Mouse (Mus musculus): ENCODE measurements around the gene Gm17268. TPM values are rescaled to one million over a fixed set of nuclear protein-coding genes. Genes with fewer than 3 reads are reported as not detected.

The Gm17268 gene
- not detected in 2 replicates for total RNA-seq (2017)

DNA sequence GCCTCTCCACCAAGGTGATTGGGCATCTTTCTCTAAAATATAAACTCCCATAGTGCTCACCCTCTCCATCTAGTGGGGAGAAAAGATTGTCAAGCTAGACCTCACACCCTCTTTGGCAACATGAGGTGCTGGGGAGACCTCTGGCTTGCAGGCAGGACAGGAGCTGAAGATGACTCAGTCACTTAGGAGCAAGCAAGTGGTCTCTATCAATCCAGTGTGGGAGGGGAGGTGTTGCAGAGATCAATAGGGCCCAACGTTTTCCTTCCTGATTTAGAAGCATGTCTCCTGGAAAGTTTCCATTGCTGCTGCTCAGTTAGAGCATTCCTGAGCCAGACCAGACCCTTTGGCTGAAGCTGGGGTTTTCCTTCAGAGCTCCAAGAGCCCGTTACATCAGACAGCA, at the start of gene Gm17268:
TSS of gene Gm17268 (minus strand) at position 28 of the 400 bp plus-strand sequence.
- no peak for ATAC-seq (replicated peaks; ENCODE audit: low read depth, poor library complexity, severe bottlenecking)

DNA sequence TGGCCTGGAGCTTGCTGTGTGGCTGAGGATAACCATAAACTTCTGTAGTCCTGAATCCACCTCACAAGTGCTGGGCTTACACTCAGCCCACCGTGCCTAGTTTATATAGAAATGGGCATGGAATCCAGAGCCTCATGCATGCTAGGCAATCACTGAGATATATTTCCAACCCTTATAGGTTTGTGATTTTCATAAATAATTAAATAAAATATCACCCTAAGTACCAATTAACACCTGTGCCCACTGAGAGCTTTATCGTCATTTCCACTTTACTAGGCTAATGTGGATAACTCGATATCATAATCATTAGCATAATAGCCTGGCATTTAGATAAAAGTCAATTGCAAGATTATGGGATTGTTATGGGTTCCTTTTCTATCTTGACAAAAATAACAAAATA, 46.0 kb upstream of the Gm17268 start:
- no peak for ATAC-seq (replicated peaks; ENCODE audit: low read depth, poor library complexity, severe bottlenecking)

DNA sequence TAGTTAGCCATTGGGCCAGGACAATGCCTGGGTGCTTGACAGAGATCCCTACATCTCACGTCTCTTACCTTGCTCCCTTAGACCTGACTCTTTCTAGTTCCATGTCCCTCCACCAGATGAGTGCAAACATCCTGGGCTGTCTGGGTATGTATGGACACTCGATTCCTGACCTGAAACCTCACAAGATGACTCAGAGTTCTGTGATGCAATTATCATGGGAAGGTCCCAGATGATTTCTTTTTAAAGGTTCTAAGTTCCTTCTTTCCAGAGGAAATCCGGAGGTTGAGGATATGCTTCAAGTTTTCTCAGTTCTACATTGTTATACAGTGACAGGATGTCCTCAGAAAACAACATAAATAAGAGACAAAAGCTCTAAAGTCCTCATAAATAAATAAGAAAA, 42.5 kb upstream of the Gm17268 start:
- no peak for ATAC-seq (replicated peaks; ENCODE audit: low read depth, poor library complexity, severe bottlenecking)

GRCm38 (mm10) chr11:82078136-82078730, 39.9 kb upstream of the Gm17268 start:
- ATAC-seq (replicated peaks; ENCODE audit: low read depth, poor library complexity, severe bottlenecking) = no peak

DNA sequence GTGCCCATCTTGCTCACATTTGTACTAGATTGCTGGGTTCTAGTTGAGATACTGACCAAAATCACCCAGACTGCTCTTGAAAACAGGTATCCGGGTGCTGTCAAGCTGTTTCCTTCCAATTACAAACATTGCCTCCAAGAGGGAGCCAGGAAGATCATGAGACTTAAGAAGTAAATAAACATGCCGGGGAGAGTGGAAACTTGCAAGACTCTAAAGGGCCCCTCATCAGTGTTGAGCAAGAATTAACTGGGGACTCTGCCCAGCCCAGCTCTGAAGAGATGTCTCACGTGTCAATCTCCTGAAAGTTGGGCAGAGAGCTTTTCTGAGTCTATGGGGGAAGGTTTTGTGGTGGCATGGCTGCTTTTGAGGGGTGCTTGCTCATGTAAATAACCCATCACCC, 38.7 kb upstream of the Gm17268 start:
- no peak for ATAC-seq (replicated peaks; ENCODE audit: low read depth, poor library complexity, severe bottlenecking)

GRCm38 (mm10) chr11:82073686-82074085, 35.3 kb upstream of the Gm17268 start:
- ATAC-seq (replicated peaks; ENCODE audit: low read depth, poor library complexity, severe bottlenecking) = no peak

DNA sequence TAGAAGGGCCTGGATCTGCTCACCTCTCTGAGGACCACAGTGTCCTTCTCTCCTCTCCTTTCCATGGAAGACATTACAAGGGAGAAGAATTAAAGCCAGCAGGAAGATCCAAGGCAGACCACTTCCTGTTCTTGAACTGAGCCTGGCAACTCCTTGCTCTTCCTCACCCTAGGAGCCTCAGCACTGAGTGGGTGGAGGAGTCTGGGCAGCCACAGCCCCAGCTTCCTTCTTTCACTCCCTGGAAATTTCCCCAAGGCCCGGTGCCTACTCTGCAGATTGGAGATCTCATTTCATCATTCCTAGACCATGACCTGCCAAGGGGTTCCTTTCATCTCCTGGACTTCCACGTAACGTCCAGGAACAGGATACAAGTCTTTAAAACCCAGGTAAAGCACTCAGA, 34.6 kb upstream of the Gm17268 start:
- no peak for ATAC-seq (replicated peaks; ENCODE audit: low read depth, poor library complexity, severe bottlenecking)

GRCm38 (mm10) chr11:82072374-82072773, 34.0 kb upstream of the Gm17268 start:
- no peak for ATAC-seq (replicated peaks; ENCODE audit: low read depth, poor library complexity, severe bottlenecking)

DNA sequence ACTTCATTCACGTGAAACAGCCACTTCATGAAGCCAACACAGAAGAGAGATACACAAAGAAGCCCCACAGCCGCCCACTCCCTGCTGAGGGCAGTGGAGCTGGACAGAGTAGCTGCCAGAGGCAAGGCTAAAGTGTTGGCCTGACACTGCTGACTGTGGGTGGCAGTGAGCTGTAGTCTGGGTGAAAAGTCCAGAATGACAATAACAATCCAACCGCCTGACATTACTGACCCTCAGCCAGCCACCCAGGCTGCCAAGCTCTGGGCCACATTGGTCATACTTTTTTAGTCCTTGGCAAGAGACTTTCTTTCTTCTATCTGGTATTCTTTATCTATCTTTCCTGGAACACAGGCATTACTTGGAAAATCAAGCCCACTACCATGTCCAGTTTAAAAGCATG, 32.7 kb upstream of the Gm17268 start:
- ATAC-seq (replicated peaks; ENCODE audit: low read depth, poor library complexity, severe bottlenecking) = no peak

DNA sequence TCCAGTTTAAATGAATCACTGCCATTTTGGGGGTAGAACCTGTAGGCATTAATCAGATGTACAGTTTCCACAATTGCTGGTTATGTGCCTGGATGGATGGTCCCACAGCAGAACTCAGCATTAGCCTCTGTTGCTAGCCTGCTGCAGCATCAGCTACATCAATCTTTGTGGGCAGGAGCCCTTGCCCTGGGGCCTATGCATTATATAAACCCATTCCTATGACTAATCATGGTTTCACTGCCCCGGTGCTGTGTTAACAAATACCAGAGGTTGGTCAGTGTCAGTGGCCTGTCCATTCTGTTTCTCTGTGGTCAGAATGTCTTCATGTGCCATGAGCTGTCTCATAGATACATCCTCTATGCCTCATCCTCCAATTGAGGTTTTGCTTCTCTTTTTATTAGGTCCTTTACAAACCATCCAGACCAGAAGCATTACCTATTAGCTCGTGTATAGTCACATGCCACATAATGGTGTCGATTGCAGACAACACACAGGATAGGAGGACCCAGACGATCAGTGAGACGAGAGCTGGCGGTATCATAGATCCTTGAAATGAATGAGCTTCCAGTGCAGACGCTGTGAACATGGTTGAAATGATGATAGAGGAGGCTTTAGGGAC, 28.7 kb upstream of the Gm17268 start:
- no peak for ATAC-seq (replicated peaks; ENCODE audit: low read depth, poor library complexity, severe bottlenecking)

DNA sequence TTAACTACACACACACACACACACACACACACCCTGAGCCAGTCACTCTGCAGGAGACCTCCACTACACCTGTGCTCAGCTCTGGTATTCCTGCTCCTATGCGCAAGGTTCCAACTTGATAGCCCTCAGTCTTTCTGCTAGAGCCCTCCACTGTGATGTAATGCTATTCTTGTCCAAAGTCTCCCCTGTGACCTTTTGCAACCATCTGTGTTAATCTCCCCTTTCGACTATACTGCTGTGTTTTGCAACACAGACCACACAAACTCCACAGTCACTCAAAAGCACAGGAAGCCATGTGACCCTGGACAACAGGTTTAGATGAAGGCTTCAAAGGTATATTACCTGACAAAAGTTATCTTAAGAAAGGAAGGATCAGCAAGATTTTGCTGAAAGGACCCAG, 25.1 kb upstream of the Gm17268 start:
- ATAC-seq (replicated peaks; ENCODE audit: low read depth, poor library complexity, severe bottlenecking) = no peak

DNA sequence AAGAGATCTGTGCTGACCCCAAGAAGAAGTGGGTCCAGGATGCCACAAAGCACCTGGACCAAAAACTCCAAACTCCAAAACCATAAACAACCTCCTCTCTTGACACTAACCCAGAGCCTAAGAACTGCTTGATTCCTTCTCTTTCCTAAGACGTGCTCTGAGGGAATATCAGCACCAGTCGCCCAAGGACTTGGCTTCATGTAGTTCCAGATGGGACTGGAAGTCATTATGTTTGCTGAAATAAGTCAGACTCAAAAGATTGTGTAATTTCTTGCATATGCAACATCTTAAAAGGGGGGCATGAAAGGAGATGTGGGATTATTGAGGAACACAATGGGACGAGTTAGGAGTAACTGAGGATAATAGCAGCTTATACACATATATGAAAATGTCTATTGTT, 23.9 kb upstream of the Gm17268 start:
- ATAC-seq (replicated peaks; ENCODE audit: low read depth, poor library complexity, severe bottlenecking) = no peak

GRCm38 (mm10) chr11:82057646-82058045, 19.3 kb upstream of the Gm17268 start, which contains the start of gene Ccl11:
Gene Ccl11 (plus strand): TSS chr11:82057823.
- ATAC-seq (replicated peaks; ENCODE audit: low read depth, poor library complexity, severe bottlenecking) = no peak

- ATAC-seq (replicated peaks; ENCODE audit: low read depth, poor library complexity, severe bottlenecking) = no peak
Observed at GRCm38 (mm10) chr11:82053849-82054248, 15.5 kb upstream of the Gm17268 start.

DNA sequence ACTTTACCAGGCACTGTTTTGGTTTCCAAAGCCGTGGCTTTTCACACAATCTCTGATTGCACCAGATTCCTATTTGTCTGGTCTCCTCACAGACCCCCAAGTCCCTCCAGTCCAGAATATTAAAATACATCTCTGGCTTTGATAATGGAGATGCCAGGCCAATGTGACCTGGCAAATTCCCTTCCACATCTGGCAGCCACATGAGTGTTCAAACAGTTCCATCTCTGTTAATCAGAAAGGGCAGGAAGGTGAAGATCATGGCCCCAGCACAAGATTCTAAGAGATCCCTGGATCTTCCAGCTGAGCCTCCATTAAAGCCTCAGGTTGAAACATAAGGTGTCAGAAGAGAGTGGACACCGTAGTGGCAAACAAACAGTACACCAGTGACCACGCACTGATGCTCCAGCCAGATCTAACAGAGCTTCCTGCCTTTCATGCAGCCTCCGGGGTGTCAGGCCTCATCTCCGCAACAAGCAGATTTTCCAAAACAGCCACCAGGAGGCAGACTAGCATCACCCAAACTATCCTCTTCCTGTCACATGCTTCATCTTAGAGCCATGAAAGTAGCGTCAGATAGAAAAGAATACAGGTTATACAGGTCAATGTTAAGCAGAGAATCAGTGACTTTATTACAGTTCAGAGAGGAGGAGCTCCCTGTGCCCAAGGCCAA, 9.5 kb upstream of the Gm17268 start:
- ATAC-seq (replicated peaks; ENCODE audit: low read depth, poor library complexity, severe bottlenecking) = peak; percentile 77

DNA sequence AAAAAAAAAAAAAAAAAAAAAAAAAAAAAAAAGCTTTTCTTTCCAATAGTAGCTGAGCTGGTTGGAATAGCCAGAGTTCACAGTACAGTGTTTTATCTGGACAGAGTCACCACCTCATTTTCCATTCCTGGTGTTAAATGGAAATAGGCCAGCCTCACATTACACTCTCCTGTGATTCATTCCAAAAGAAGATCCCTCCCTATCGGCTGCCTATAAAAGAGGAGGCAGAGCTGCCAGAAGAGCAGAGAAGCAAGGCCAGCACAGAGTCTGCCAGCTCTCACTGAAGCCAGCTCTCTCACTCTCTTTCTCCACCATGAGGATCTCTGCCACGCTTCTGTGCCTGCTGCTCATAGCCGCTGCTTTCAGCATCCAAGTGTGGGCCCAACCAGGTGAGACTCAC, 7.1 kb upstream of the Gm17268 start, which contains the start of gene Ccl7:
TSS of gene Ccl7 (plus strand) at position 242 of the 400 bp plus-strand sequence.
- ATAC-seq (replicated peaks; ENCODE audit: low read depth, poor library complexity, severe bottlenecking) = no peak

DNA sequence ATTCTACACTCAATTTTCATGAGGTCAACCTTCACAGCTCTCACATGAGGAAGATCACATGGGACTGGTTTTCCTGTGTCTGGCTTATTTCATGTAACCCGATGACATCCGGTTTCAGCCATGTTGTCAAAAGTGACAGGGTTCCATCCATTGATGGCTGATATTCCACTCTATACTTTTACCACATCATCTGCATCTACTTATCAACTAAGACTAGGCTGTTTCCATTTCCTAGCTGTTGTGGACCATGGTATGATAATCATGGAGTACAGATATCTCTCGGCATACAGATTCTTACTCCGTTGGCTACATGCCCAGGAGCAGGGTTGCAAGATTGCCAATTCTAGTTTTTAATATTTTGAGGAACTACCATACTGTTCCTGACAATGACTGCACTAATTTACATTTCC, 3.3 kb upstream of the Gm17268 start:
- ATAC-seq (replicated peaks; ENCODE audit: low read depth, poor library complexity, severe bottlenecking) = peak; percentile 91

DNA sequence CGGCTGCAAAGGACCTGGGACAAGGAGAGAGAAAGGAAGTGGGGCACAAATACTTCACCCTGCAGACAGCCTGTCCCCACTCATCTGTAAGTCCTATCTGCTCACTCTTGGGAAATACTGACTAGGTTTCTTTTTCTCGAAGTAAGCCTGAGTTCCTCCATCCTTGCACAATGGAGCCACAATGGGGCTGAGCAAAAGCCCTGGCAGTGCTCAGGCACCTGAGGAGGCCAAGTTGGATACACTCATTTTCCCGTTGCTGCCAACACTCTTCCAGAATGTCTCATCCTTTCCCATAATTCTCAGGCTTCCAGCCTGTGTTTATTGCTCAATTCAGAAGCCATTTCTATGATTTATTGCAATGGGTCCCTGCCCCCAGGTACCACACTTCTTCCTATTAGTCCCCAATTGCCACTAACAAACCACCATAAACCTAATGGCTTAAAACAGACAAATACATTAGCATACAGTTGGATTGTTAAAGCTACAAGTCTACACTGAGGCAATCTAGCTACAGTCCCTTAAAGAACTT, 834 bp upstream of the Gm17268 start:
- ATAC-seq (replicated peaks; ENCODE audit: low read depth, poor library complexity, severe bottlenecking) = no peak

DNA sequence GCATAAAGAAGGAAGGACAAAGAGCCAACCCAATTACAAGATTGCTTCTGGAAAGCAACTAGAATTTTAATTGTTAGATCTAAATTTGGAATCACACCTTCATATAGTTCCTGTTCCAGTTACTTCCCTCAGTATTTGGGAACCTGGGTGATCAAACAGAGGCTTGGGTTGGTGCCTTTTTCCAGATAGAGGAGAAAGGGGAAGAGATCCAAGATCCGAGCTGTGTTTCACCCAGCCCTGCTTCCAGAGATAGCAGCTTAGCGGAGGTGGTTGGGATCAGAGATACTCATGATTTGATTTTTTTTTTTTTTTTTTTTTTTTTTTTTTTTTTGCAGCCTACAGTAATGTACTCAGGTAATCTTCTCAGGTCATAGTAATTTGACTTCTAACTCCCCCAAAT, 2.5 kb downstream of the Gm17268 start:
- no peak for ATAC-seq (replicated peaks; ENCODE audit: low read depth, poor library complexity, severe bottlenecking)

- peak; percentile 93 for ATAC-seq (replicated peaks; ENCODE audit: low read depth, poor library complexity, severe bottlenecking)
Observed at GRCm38 (mm10) chr11:82035356-82035755, 3.0 kb downstream of the Gm17268 start, which contains the start of gene Ccl2. Gene Ccl2 (plus strand): TSS chr11:82035571.

GRCm38 (mm10) chr11:82034446-82034845, 3.9 kb downstream of the Gm17268 start:
- ATAC-seq (replicated peaks; ENCODE audit: low read depth, poor library complexity, severe bottlenecking) = no peak

Measured in common myeloid progenitor, adult 5-6 weeks (primary cell).